Mouse (Mus musculus) kidney, embryonic 16.5 days (tissue): ENCODE data around the gene Pcbp2. TPM values are rescaled to one million over a fixed set of nuclear protein-coding genes. Genes with fewer than 3 reads are reported as not detected.

Experiments used
- ATAC-seq: fragments of 200-750 bp; cut with Nextera tagmentation; 2 replicates; pipeline ENCODE4 v1.8.0; 2017; ENCODE audit warnings: moderate TSS enrichment; ENCODE audit not compliant: low FRiP score, low TSS enrichment
- H3K27ac ChIP-seq: fragments of 300-500 bp; sonication (generic); 2 replicates; pipeline ENCODE4 v1.5.1; 2014; ENCODE audit warnings: low read length
- H3K27me3 ChIP-seq: fragments of 300-500 bp; sonication (generic); 2 replicates; pipeline ENCODE4 v1.6.1; 2014; ENCODE audit warnings: low read length, control low read depth, mixed read lengths; ENCODE audit not compliant: insufficient read depth
- H3K36me3 ChIP-seq: fragments of 300-500 bp; sonication (generic); 2 replicates; pipeline ENCODE4 v1.6.1; 2014; ENCODE audit warnings: low read length, control low read depth, mixed read lengths; ENCODE audit not compliant: insufficient read depth
- H3K4me1 ChIP-seq: fragments of 300-500 bp; sonication (generic); 2 replicates; pipeline ENCODE4 v1.6.1; 2014; ENCODE audit warnings: low read length, control low read depth, mixed read lengths; ENCODE audit not compliant: insufficient read depth
- H3K4me2 ChIP-seq: fragments of 300-500 bp; sonication (generic); replicated peaks from 2 replicates; pipeline ENCODE4 v1.6.1; 2014; ENCODE audit warnings: low read depth, low read length
- H3K4me3 ChIP-seq: fragments of 300-500 bp; sonication (generic); 2 replicates; pipeline ENCODE4 v1.5.1; 2014; ENCODE audit warnings: mild to moderate bottlenecking, low read length
- H3K9ac ChIP-seq: fragments of 300-500 bp; sonication (generic); replicated peaks from 2 replicates; pipeline ENCODE4 v1.6.1; 2014; ENCODE audit warnings: low read length
- H3K9me3 ChIP-seq: fragments of 300-500 bp; sonication (generic); 2 replicates; pipeline ENCODE4 v1.6.1; 2016; ENCODE audit warnings: low read length, control low read depth
- WGBS: fragments of 180-500 bp; shearing (Covaris S2); extraction: QIAGEN DNeasy Blood & Tissue Kit; methylation state at CpG from one replicate; pipeline ENCODE4 v1.1.7; 2014; 5-methylcytosine and 5-hydroxymethylcytosine counted together
- polyA plus RNA-seq: library from polyadenylated mRNA; unstranded; fragments of >200 nt; fragmentation: Nextera tagmentation; extraction: Ambion mirVana; gene quantifications from 2 replicates; pipeline ENCODE4 v1.2.1, GENCODE M21; 2015

Pcbp2 gene
- polyA plus RNA-seq, 1 experiment from 2014 or later, result 212 TPM

DNA sequence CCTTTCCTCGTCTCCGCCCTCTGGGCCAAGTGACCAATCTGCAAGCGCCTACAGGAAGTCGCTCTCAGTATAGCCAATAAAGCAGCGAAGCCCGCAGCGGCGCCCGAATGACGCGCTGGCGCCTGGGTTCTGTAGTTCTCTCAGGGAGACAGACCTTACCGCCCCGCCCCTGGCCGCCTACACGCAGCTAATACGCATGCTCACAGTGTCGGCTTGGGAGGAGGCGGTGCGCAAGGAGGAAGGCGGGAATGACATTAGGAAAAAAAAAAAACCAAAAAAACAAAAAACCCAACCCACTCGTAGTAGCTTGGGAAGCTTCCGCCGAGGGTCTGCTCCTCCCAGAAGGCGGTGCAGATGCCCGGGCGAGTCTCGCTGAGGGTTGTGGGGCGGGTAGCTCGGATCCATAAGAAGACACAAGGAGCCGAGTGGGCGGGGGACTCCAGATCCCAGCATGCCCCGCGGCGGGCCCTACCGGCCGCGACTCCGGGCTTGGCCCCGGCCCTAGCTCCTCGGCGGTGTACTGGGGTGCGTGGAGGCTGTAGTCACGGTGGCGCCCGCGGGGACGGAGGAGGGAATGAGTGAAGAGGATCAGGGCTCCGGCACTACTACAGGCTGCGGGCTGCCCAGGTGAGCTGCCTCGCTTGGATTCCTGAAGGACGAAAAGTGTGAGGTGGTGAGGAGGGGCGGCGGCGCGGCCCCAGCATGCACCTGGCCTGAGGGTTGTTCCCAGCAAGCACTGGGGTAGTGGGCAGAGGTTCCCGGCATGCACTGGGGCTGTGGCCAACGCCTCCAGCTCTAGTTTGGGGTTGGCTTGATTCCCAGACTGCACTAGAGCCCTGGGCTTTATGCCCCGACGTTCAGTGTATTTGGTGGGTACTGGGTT lies 47.9 kb downstream of the Pcbp2 start, which contains the start of gene Tarbp2:
Tarbp2 (plus strand) TSS at position 217 of the 883 bp plus-strand sequence.
- Histone ChIP-seq H3K9ac (peak within 1 kb of the TSS; percentile 85), H3K9me3 (no peaks in the 10 kb centered on the region), H3K36me3 (peaks cover 13% of the 10 kb centered on the region), H3K4me2 (peak within 1 kb of the TSS; percentile 84), H3K27ac (peak within 1 kb of the TSS; percentile 99), H3K27me3 (no peaks in the 10 kb centered on the region), H3K4me3 (peak within 1 kb of the TSS; percentile 66), H3K4me1 (peaks cover 30% of the 10 kb centered on the region)
- WGBS, result 1% methylated on average over 60 of the region's 60 CpGs
- ATAC-seq, result peak; percentile 93

- peak overlapping the region; percentile 66 for H3K4me3 ChIP-seq
- peaks cover 17% of the 10 kb centered on the region for H3K36me3 ChIP-seq
- no peaks in the 10 kb centered on the region for H3K9me3 ChIP-seq
- no peaks in the 10 kb centered on the region for H3K27me3 ChIP-seq
- peaks cover 30% of the 10 kb centered on the region for H3K4me1 ChIP-seq
- WGBS, result 16% methylated on average over 9 of the region's 9 CpGs
- H3K27ac ChIP-seq, result peak overlapping the region; percentile 99
- ATAC-seq, result no peak
- peak overlapping the region; percentile 85 for H3K9ac ChIP-seq
- H3K4me2 ChIP-seq, result peak overlapping the region; percentile 84
Measured at GRCm38 (mm10) chr15:102518859-102519201, 48.5 kb downstream of the Pcbp2 start.

DNA sequence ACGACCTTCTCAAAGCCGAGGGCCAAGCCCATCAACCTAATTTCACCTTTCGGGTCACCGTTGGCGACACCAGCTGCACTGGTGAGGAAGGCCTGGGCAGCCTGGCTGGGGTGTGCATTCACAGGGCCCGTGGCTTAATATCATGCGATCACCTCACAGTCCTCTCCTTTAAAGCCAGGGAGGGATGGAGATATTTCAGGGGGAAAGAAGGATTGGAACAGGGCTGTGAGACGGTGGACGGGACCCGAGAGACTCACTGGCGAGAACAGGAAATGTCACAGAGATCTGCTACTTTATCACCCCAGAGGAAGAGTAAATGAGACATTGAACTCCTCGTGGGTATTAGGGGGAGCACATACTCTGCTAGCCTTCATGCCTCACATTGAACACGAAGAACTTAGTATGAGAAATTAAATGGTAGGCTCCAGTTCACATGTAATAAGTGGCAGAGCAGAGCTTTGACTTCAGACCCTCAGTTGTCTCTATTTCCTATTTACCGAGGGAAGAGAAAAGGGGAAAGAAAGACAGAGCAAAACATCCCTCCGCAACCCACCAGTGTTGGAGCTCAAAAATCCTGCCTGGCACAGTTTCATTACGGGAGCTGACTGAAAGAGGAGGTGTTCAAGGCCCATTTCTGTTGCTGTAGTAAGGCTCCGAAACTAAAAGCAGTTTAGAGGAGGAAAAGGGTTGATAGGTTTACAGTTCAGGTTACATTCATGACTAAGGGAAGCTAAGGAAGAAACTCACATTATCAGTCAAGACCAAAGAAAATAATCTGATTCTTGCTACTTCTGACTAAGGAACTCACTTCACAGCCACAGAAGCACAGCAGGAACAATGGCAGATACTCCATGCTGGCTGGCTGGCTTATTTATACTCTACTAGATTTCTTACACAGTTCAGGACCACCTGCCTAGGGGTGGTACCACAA lies 49.1 kb downstream of the Pcbp2 start:
- Histone ChIP-seq H3K4me1 (peaks cover 30% of the 10 kb centered on the region), H3K27me3 (no peaks in the 10 kb centered on the region), H3K4me2 (peak overlapping the region; percentile 84), H3K9me3 (no peaks in the 10 kb centered on the region), H3K9ac (peak overlapping the region; percentile 85), H3K4me3 (peak overlapping the region; percentile 66), H3K27ac (peak overlapping the region; percentile 99), H3K36me3 (peaks cover 22% of the 10 kb centered on the region)
- 54% methylated on average over 17 of the region's 17 CpGs for WGBS
- ATAC-seq, result no peak

DNA sequence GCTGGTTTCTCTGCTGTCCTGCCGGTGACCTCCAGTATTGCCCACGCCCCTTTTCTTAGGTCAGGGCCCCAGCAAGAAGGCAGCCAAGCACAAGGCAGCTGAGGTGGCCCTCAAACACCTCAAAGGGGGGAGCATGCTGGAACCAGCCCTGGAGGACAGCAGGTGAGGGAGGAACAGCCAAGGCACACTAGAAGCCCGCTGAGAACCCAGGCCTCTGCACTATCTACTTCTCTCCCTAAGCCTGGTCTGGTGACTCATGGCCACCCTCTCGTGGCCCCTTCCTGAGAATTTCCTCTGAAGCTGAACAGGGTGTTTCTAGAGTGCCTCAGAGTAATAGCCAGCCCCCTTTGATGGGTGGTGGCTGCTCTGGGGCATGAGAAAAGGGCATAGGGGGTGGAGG lies 50.1 kb downstream of the Pcbp2 start:
- WGBS, result 65% methylated on average over 4 of the region's 4 CpGs
- no peak overlapping the region for H3K27ac ChIP-seq

DNA sequence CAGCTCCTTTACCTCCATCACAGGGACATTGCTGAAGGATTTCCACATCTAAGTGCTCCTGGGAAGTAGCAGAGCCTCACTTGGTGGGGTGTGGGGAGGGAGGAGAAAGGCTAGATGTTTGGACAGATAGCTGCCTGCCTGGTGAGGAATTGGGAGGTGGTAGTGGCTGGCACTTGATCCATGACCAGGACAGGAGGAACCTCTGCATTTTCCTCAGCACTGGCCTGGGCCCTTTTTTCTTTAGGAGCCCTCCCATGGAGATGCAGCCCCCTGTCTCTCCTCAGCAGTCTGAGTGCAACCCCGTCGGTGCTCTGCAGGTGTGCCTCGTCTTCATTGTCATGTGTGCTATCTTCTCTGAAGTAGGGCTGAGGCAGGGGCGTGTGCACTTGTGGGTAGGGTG lies 51.1 kb downstream of the Pcbp2 start:
- 69% methylated on average over 4 of the region's 4 CpGs for WGBS
- no peak for ATAC-seq
- H3K4me3 ChIP-seq, result no peak overlapping the region
- H3K27ac ChIP-seq, result no peak overlapping the region
- no peak overlapping the region for H3K9ac ChIP-seq
- peaks cover 22% of the 10 kb centered on the region for H3K36me3 ChIP-seq
- H3K27me3 ChIP-seq, result no peaks in the 10 kb centered on the region
- peaks cover 17% of the 10 kb centered on the region for H3K4me1 ChIP-seq
- H3K9me3 ChIP-seq, result no peaks in the 10 kb centered on the region
- no peak overlapping the region for H3K4me2 ChIP-seq

More for the DNA sequence above, 50.1 kb downstream of the Pcbp2 start:
- Histone ChIP-seq H3K4me2 (no peak overlapping the region), H3K9ac (peak overlapping the region; percentile 54; the same call in 1 of the 2 replicates), H3K4me1 (peaks cover 27% of the 10 kb centered on the region), H3K4me3 (no peak overlapping the region), H3K36me3 (peaks cover 22% of the 10 kb centered on the region), H3K9me3 (no peaks in the 10 kb centered on the region), H3K27me3 (no peaks in the 10 kb centered on the region)
- ATAC-seq, result no peak

- H3K4me2 ChIP-seq, result no peak within 1 kb of the TSS
- no peak within 1 kb of the TSS for H3K4me3 ChIP-seq
- 0 out of 2 replicates have a peak, but pooled peaks cover 7% of the 10 kb centered on the region for H3K4me1 ChIP-seq
- H3K9me3 ChIP-seq, result no peaks in the 10 kb centered on the region
- peak; percentile 64; the same call in 1 of the 2 replicates for ATAC-seq
- no peak within 1 kb of the TSS for H3K9ac ChIP-seq
- H3K27me3 ChIP-seq, result no peaks in the 10 kb centered on the region
- H3K27ac ChIP-seq, result no peak within 1 kb of the TSS
- H3K36me3 ChIP-seq, result peaks cover 45% of the 10 kb centered on the region
- 6% methylated on average over 3 of the region's 3 CpGs for WGBS
Measured at GRCm38 (mm10) chr15:102524892-102525485, 54.6 kb downstream of the Pcbp2 start, which contains the start of gene Npff. Gene Npff, minus strand, starts transcription at chr15:102524942.

DNA sequence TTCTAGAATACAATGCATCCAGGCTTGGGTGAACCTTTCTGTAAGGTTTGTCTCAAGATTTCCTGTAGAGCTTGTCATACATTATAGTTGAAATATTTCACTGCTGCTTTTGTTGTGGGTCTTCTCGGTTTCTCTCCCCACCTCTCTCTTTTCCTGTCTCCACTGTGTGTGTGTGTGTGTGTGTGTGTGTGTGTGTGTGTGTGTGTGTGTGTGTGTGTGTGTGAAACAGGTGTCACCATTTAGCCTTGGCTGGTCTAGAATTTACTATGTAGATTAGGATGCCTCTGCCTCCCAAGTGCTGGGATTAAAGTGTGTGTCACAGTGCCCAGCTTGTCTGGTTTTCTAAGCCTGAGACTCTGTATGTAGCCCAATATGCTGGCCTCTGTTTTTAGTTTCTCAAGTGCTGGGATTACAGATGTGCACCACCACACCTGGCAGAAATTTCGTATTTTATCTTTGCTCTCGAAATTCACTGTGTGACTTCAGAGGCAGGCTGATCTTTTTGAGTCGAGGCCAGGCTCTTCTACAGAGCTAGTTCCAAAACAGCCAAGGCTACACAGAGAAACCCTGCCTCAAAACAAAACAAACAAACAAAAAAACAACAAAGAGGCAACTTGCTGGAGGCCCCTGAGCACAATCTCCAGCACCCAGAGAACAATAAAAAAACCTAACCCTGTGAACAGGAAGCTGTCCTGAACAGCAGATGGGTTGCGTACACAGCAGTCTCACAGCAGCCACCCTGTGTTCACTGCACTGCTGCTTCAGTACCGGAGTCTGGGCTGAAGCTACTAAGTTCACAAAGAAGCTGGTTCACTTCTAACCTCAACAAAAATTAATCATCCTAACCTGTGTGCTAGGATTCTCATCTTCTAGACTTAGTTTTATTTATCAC lies 56.0 kb downstream of the Pcbp2 start:
- Histone ChIP-seq H3K4me3 (no peak overlapping the region), H3K27ac (no peak overlapping the region), H3K4me2 (no peak overlapping the region), H3K9ac (no peak overlapping the region), H3K36me3 (peaks cover 54% of the 10 kb centered on the region), H3K27me3 (no peaks in the 10 kb centered on the region), H3K9me3 (no peaks in the 10 kb centered on the region), H3K4me1 (no peaks in the 10 kb centered on the region)
- WGBS, result 70% methylated on average over 6 of the region's 6 CpGs
- ATAC-seq, result no peak

- H3K27me3 ChIP-seq, result no peaks in the 10 kb centered on the region
- H3K9me3 ChIP-seq, result no peaks in the 10 kb centered on the region
- ATAC-seq, result no peak
- H3K27ac ChIP-seq, result no peak overlapping the region
- H3K9ac ChIP-seq, result no peak overlapping the region
- H3K36me3 ChIP-seq, result peaks cover 59% of the 10 kb centered on the region
- H3K4me3 ChIP-seq, result no peak overlapping the region
- no peaks in the 10 kb centered on the region for H3K4me1 ChIP-seq
- 79% methylated on average over 3 of the region's 3 CpGs for WGBS
- no peak overlapping the region for H3K4me2 ChIP-seq
Measured at GRCm38 (mm10) chr15:102527936-102528335, 57.6 kb downstream of the Pcbp2 start.

DNA sequence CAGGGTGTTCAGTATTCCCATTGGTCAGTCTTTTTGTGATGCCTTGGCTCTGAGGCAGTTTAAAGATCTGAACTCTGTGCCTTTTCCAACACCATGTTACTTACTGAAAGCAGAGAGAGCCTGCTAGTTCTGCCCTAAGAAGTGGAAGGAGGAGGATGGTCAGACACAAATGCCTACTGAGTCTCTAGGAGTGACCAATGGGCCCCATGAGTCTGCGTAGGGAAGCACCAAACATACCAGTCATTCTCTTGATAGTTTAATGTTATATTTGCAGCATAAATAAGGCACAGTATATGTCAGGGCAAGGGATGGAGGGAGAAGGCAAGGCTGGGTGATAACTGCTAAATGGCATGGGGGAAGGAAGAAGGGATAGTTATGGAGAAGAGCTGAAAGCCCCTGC lies 58.1 kb downstream of the Pcbp2 start:
- Histone ChIP-seq H3K9ac (no peak overlapping the region), H3K4me2 (no peak overlapping the region), H3K4me3 (no peak overlapping the region), H3K36me3 (peaks cover 61% of the 10 kb centered on the region), H3K4me1 (no peaks in the 10 kb centered on the region), H3K9me3 (no peaks in the 10 kb centered on the region), H3K27me3 (no peaks in the 10 kb centered on the region), H3K27ac (no peak overlapping the region)
- WGBS, result 94% methylated on average over 1 of the region's 1 CpGs
- ATAC-seq, result no peak
